Mouse (Mus musculus) midbrain, embryonic 12.5 days (tissue): ENCODE measurements around the gene Man1c1. TPM values are rescaled to one million over a fixed set of nuclear protein-coding genes. Genes with fewer than 3 reads are reported as not detected.

Experiments used
- ATAC-seq: fragments of 200-750 bp; cut with Nextera tagmentation; 2 replicates; pipeline ENCODE4 v1.8.0; 2017; ENCODE audit warnings: low read depth, moderate TSS enrichment, moderate library complexity; ENCODE audit not compliant: low FRiP score
- H3K27ac ChIP-seq: fragments of 300-500 bp; sonication (generic); replicated peaks from 2 replicates; pipeline ENCODE4 v1.5.1; 2016; ENCODE audit warnings: mild to moderate bottlenecking
- H3K27me3 ChIP-seq: fragments of 300-500 bp; sonication (generic); 2 replicates; pipeline ENCODE4 v1.6.1; 2016; ENCODE audit warnings: mild to moderate bottlenecking
- H3K36me3 ChIP-seq: fragments of 300-500 bp; sonication (generic); 2 replicates; pipeline ENCODE4 v1.6.1; 2016
- H3K4me1 ChIP-seq: fragments of 300-500 bp; sonication (generic); 2 replicates; pipeline ENCODE4 v1.6.1; 2016
- H3K4me2 ChIP-seq: fragments of 300-500 bp; sonication (generic); replicated peaks from 2 replicates; pipeline ENCODE4 v1.6.1; 2016; ENCODE audit warnings: mild to moderate bottlenecking, moderate library complexity
- H3K4me3 ChIP-seq: fragments of 300-500 bp; sonication (generic); 2 replicates; pipeline ENCODE4 v1.5.1; 2016; ENCODE audit warnings: mild to moderate bottlenecking
- H3K9ac ChIP-seq: fragments of 300-500 bp; sonication (generic); replicated peaks from 2 replicates; pipeline ENCODE4 v1.6.1; 2016; ENCODE audit warnings: mild to moderate bottlenecking, moderate library complexity
- H3K9me3 ChIP-seq: fragments of 300-500 bp; sonication (generic); 2 replicates; pipeline ENCODE4 v1.6.1; 2016; ENCODE audit warnings: mild to moderate bottlenecking
- WGBS: fragments of 180-500 bp; shearing (Covaris S2); methylation state at CpG from one replicate; pipeline ENCODE4 v1.1.7; 2016; 5-methylcytosine and 5-hydroxymethylcytosine counted together
- polyA plus RNA-seq: library from polyadenylated mRNA; unstranded; fragments of >200 nt; fragmentation: Nextera tagmentation; extraction: Ambion mirVana; gene quantifications from 2 replicates; pipeline ENCODE4 v1.2.1, GENCODE M21; 2016

Gene Man1c1
- polyA plus RNA-seq, 1 experiment from 2014 or later, result 5.4 TPM

- WGBS, result 77% methylated on average over 5 of the region's 5 CpGs
- Histone ChIP-seq H3K36me3 (peaks cover 80% of the 10 kb centered on the region), H3K4me1 (no peaks in the 10 kb centered on the region), H3K4me2 (no peak overlapping the region), H3K27ac (no peak overlapping the region; the same call in 1 of the 2 replicates), H3K27me3 (no peaks in the 10 kb centered on the region), H3K9ac (no peak overlapping the region), H3K9me3 (no peaks in the 10 kb centered on the region), H3K4me3 (no peak overlapping the region)
- ATAC-seq, result no peak
Measured at GRCm38 (mm10) chr4:134526220-134526619, 177.9 kb downstream of the Man1c1 start.

- Histone ChIP-seq H3K27me3 (no peaks in the 10 kb centered on the region), H3K36me3 (peaks cover 76% of the 10 kb centered on the region), H3K4me1 (no peaks in the 10 kb centered on the region), H3K27ac (no peak overlapping the region; the same call in 1 of the 2 replicates), H3K4me2 (no peak overlapping the region), H3K9me3 (no peaks in the 10 kb centered on the region), H3K9ac (no peak overlapping the region), H3K4me3 (no peak overlapping the region)
- no peak for ATAC-seq
- WGBS, result 69% methylated on average over 5 of the region's 5 CpGs
Measured at GRCm38 (mm10) chr4:134525806-134526205, 178.3 kb downstream of the Man1c1 start.

DNA sequence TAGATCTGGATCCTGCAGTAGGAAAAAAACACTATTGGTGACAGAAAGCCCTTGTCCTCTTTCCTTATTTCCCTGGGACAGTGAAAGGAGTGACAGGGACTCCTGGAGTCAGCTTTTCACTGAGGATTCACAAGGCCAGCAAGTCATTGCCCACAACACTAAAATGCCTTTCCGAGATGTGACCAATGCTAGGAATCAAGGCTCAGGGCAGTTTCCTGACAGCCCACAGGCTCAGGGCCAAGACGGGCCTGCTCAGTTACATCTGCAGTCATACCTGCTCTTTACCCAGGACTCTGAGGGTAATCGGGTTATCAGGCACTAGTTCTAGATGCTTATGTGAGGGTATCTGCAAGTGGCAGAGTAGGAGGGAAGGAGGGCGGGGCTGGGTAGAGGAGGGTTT is 180.6 kb downstream of the Man1c1 start:
- no peak for ATAC-seq
- Histone ChIP-seq H3K9ac (no peak overlapping the region), H3K27me3 (no peaks in the 10 kb centered on the region), H3K36me3 (peaks cover 56% of the 10 kb centered on the region), H3K9me3 (no peaks in the 10 kb centered on the region), H3K4me3 (no peak overlapping the region), H3K4me1 (no peaks in the 10 kb centered on the region), H3K27ac (no peak overlapping the region), H3K4me2 (no peak overlapping the region)
- 93% methylated on average over 4 of the region's 4 CpGs for WGBS

DNA sequence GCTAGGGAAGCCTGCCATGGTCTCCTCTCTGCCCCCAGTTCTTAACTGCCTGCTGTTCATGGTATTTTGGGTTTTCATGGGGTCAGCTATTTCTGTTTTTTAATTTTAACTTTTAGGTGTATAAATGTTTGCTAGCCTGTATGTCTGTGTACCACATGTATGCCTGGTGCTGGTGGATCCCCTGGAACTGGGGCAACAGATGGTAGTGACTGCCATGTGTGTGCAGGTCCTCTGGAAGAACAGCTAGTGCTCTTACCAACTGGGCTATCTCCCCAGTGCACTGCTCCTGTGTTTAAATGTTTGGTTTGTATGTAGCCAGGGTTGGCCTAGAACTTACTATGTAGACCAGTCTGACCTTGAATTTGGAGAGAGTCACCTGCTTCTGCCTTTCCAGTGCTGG is 184.8 kb downstream of the Man1c1 start:
- Histone ChIP-seq H3K4me1 (0 out of 2 replicates have a peak, but pooled peaks cover 2% of the 10 kb centered on the region), H3K36me3 (peaks cover 18% of the 10 kb centered on the region), H3K27ac (no peak overlapping the region), H3K9ac (no peak overlapping the region), H3K4me3 (no peak overlapping the region), H3K9me3 (no peaks in the 10 kb centered on the region), H3K27me3 (no peaks in the 10 kb centered on the region), H3K4me2 (no peak overlapping the region)
- ATAC-seq, result no peak

GRCm38 (mm10) chr4:134518541-134518940 is 185.5 kb downstream of the Man1c1 start:
- H3K9ac ChIP-seq, result no peak overlapping the region
- no peak overlapping the region for H3K27ac ChIP-seq
- H3K4me3 ChIP-seq, result no peak overlapping the region
- H3K4me1 ChIP-seq, result 0 out of 2 replicates have a peak, but pooled peaks cover 2% of the 10 kb centered on the region
- H3K36me3 ChIP-seq, result peaks cover 12% of the 10 kb centered on the region
- H3K9me3 ChIP-seq, result no peaks in the 10 kb centered on the region
- H3K27me3 ChIP-seq, result no peaks in the 10 kb centered on the region
- WGBS, result 95% methylated on average over 4 of the region's 4 CpGs
- ATAC-seq, result no peak
- no peak overlapping the region for H3K4me2 ChIP-seq

DNA sequence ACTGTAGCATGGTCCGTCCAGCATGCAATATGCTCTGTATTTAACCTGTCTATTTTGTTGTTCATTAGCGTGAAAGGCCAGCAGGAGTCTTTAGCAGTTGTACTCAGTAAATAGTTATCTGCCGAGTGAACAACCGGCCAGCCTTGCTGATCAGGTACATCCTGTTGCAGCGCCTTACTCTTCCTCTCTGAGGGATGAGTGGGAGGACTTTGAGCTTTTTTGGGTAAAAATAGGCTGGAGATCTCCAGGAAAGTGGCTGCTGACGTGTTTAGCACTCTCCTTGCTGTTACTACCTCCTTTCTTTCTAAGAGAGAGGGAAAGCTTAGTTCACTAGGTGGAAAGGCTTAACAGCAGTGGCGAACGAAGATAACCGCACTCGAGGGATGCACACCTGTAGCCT is 186.4 kb downstream of the Man1c1 start:
- no peak overlapping the region for H3K9ac ChIP-seq
- 0 out of 2 replicates have a peak, but pooled peaks cover 4% of the 10 kb centered on the region for H3K36me3 ChIP-seq
- H3K27ac ChIP-seq, result no peak overlapping the region
- WGBS, result 91% methylated on average over 10 of the region's 10 CpGs
- no peak overlapping the region for H3K4me3 ChIP-seq
- H3K9me3 ChIP-seq, result no peaks in the 10 kb centered on the region
- H3K27me3 ChIP-seq, result no peaks in the 10 kb centered on the region
- peaks cover 4% of the 10 kb centered on the region for H3K4me1 ChIP-seq
- no peak overlapping the region for H3K4me2 ChIP-seq
- ATAC-seq, result no peak

- WGBS, result 87% methylated on average over 8 of the region's 8 CpGs
- ATAC-seq, result no peak
- Histone ChIP-seq H3K4me2 (no peak overlapping the region), H3K4me3 (no peak overlapping the region), H3K9ac (no peak overlapping the region), H3K36me3 (0 out of 2 replicates have a peak, but pooled peaks cover 4% of the 10 kb centered on the region), H3K9me3 (no peaks in the 10 kb centered on the region), H3K27me3 (no peaks in the 10 kb centered on the region), H3K27ac (no peak overlapping the region), H3K4me1 (peaks cover 9% of the 10 kb centered on the region)
Measured at GRCm38 (mm10) chr4:134516981-134517380, 187.1 kb downstream of the Man1c1 start.

DNA sequence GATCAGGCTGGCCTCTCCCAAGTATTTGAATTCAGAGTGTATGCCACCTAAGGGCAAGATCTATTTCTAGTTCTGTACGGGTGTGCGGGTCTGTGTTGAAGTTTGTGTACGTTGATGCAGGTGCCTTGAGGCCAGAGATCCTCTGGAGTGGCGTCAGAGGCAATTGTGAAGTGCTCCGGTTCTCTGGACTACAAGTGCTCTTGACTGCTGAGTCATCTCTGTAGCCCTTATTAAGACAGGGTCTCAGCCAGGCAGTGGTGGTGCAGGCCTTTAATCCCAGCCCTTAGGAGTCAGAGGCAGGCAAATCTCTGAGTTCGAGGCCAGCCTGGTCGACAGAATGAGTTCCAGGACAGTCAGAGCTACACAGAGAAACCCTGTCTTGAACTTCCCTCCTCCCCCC is 188.5 kb downstream of the Man1c1 start:
- Histone ChIP-seq H3K4me1 (peaks cover 19% of the 10 kb centered on the region), H3K4me2 (no peak overlapping the region), H3K27ac (no peak overlapping the region), H3K27me3 (no peaks in the 10 kb centered on the region), H3K9ac (no peak overlapping the region), H3K4me3 (no peak overlapping the region), H3K36me3 (0 out of 2 replicates have a peak, but pooled peaks cover 3% of the 10 kb centered on the region), H3K9me3 (no peaks in the 10 kb centered on the region)
- 84% methylated on average over 7 of the region's 7 CpGs for WGBS
- no peak for ATAC-seq

DNA sequence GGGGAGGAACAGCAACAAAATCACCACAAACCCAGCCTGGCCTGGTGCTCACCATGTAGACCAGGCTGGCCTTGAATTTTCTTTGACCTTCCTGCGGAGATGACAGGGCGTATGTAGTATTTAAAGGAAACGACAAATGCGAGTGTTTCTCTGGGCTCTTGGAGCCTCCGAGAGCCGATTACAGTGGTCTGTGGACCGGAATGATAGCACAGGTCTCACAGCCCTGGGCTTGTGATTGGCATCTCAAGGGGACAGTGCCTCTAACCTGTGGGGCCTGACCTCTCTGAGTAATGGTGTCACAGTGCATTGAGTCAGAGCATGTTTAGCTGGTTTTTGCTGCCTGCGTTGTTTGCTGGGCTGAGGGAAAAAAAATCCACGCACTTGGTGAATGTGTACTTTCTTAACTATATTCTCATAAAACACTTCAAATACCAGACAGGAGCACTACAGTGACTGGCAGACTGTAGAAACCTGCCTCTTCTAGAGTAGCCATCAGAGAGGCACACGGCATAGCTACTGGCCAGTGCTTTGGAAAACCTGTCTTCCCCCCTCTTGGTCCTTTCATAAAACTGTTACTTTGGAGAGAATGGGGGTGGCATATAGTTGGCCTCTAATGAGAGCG is 189.7 kb downstream of the Man1c1 start:
- Histone ChIP-seq H3K36me3 (no peaks in the 10 kb centered on the region), H3K4me3 (no peak overlapping the region), H3K9ac (no peak overlapping the region), H3K9me3 (no peaks in the 10 kb centered on the region), H3K4me1 (peaks cover 19% of the 10 kb centered on the region), H3K4me2 (no peak overlapping the region), H3K27me3 (no peaks in the 10 kb centered on the region), H3K27ac (no peak overlapping the region)
- no peak for ATAC-seq
- WGBS, result 90% methylated on average over 11 of the region's 11 CpGs

DNA sequence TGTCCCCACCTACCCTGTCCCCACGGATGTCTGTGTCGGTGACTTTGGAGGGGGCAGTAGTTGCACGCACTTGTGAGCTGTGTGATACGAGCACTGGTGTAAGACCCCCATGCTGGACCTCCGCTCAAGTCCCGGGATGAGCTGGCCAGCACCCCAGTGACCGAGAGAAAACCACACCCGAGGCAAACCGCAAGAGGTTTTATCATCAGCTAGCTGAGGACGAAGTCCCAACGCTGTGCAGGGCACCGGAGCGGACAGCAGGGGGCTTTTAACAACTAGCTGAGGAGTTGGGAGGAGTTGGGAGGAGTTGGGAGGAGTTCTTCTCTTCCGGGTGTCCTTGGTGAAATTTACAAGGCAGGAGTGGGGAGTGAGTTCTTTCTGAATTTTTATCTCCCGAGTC is 191.3 kb downstream of the Man1c1 start:
- WGBS, result 35% methylated on average over 15 of the region's 15 CpGs
- no peak overlapping the region for H3K27ac ChIP-seq

GRCm38 (mm10) chr4:134511730-134512129 is 192.4 kb downstream of the Man1c1 start:
- peak overlapping the region; percentile 86 for H3K4me2 ChIP-seq
- 77% methylated on average over 6 of the region's 6 CpGs for WGBS
- H3K9me3 ChIP-seq, result no peaks in the 10 kb centered on the region
- H3K4me3 ChIP-seq, result peak overlapping the region; percentile 66
- H3K36me3 ChIP-seq, result no peaks in the 10 kb centered on the region; the same call in 1 of the 2 replicates
- peaks cover 17% of the 10 kb centered on the region for H3K4me1 ChIP-seq
- peak overlapping the region; percentile 62 for H3K9ac ChIP-seq
- no peak overlapping the region for H3K27ac ChIP-seq
- H3K27me3 ChIP-seq, result peaks cover 4% of the 10 kb centered on the region; the same call in 1 of the 2 replicates
- no peak for ATAC-seq

More for the DNA sequence above, 191.3 kb downstream of the Man1c1 start:
- Histone ChIP-seq H3K4me1 (peaks cover 19% of the 10 kb centered on the region), H3K4me3 (peak overlapping the region; percentile 18; the same call in 1 of the 2 replicates), H3K9ac (no peak overlapping the region), H3K4me2 (peak overlapping the region; percentile 37), H3K9me3 (no peaks in the 10 kb centered on the region), H3K27me3 (no peaks in the 10 kb centered on the region; the same call in 1 of the 2 replicates), H3K36me3 (no peaks in the 10 kb centered on the region)
- ATAC-seq, result no peak
